Mouse (Mus musculus): Measurements from ENCODE around the gene Enpp4. TPM values are rescaled to one million over a fixed set of nuclear protein-coding genes. Genes with fewer than 3 reads are reported as not detected.

The Enpp4 gene
- polyA plus RNA-seq, 1 experiment: 13.1 TPM

Other genes with a start within 250 kb of the Enpp4 start
- gene Enpp5, start 27.0 kb downstream of the Enpp4 start, polyA plus RNA-seq (2012; rRNA removed): 180 and 181 TPM in 2 replicates
- gene Clic5, start 82.8 kb upstream of the Enpp4 start, polyA plus RNA-seq (2012; rRNA removed): 2.7 and 2.9 TPM in 2 replicates

All from frontal cortex, adult 2 months (tissue).